Mouse (Mus musculus) stomach, postnatal 0 days (tissue): ENCODE measurements around the gene Rps2.

Experiments
- CTCF ChIP-seq: IDR thresholded peaks from 2 replicates; pipeline ENCODE4 v1.5.1; 2016; ENCODE audit warnings: antibody characterized with exemption, low read depth, mild to moderate bottlenecking, moderate library complexity
- EP300 ChIP-seq: optimal IDR thresholded peaks from 2 replicates; pipeline ENCODE3; 2016; ENCODE audit warnings: antibody characterized with exemption

- TF ChIP-seq CTCF, result no peak
- TF ChIP-seq EP300, result no peak
Measured at GRCm38 (mm10) chr17:24723881-24724180, 5.9 kb downstream of the Rps2 start.
